Comparison of ENCODE assay signal across 11 mouse cellular contexts in the genomic region with DNA sequence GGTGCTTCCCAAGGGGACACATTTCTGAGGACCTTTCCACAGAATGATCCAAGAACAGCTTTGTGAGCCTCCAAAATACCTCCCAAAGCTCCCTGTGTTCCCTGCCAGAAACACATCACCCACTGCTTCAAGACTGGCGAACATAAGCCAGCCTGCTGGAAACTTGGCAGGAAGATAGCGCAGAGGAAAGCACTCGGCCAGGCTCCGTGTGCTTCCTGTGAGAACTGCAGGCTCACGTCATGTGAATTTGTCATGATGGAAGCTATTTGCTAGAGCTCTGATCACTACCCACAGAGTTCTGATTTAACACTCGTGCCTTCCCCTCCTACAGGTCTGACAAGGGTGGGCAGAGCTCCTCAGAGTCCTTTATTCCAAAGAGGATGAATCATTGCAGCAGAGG. TPM values are rescaled to one million over a fixed set of nuclear protein-coding genes. Genes with fewer than 3 reads are reported as not detected.
DNase-seq lines count a peak whose midpoint lies in the region; ATAC-seq lines count a peak whose summit lies in the region.
"Had no signal": no experiment of that assay in that cellular context is flagged by ENCODE, and none has a peak within 500 bp of the region (broad histone marks: within the 10 kb centered on the region; RNA-seq: fewer than 3 reads in every experiment).

No protein-coding gene starts in this region.

- ATAC-seq in megakaryocyte-erythroid progenitor cell, adult 5-6 weeks (replicated peaks; ENCODE audit: low FRiP score, low TSS enrichment, poor library complexity, severe bottlenecking), result 0 out of 2 replicates have a peak, but pooled peaks have one; percentile 29
- no peak for ATAC-seq in megakaryocyte progenitor cell, adult 5-6 weeks (replicated peaks; ENCODE audit: poor library complexity)
- no peak for ATAC-seq in hindbrain, embryonic 12.5 days (ENCODE audit: low FRiP score)

- H3K9me3 ChIP-seq in hindbrain, embryonic 12.5 days (replicated peaks), result no peaks in the 10 kb centered on the region
- H3K9me3 ChIP-seq: liver, embryonic 15.5 days had no signal

- H3K27me3 ChIP-seq in hindbrain, embryonic 12.5 days, result no peaks in the 10 kb centered on the region

- no peak overlapping the region for H3K9ac ChIP-seq in hindbrain, embryonic 12.5 days
- H3K9ac ChIP-seq: liver, embryonic 15.5 days had no signal

- WGBS in hindbrain, embryonic 12.5 days, result 85% methylated on average over 6 of the region's 6 CpGs

- DNase-seq in gastrocnemius, adult 18-20 months (ENCODE audit: low spot score), result peak; percentile 67
- no peak for DNase-seq in gastrocnemius, postnatal 10 days
- peak; percentile 98 for DNase-seq in brain, adult 2 months (ENCODE audit: low read depth, low spot score)
- peak; percentile 65 to 73 for DNase-seq in frontal cortex, postnatal 10 days (ENCODE audit: low spot score in 2 of 2)
- DNase-seq in layer of hippocampus, adult 8-10 months (ENCODE audit: low spot score in 2 of 2), result peak; percentile 83 to 87

- H3K27ac ChIP-seq in hindbrain, embryonic 12.5 days, result no peak overlapping the region
- H3K27ac ChIP-seq: liver, embryonic 15.5 days had no signal

- H3K4me2 ChIP-seq in hindbrain, embryonic 12.5 days (replicated peaks), result no peak overlapping the region
- H3K4me2 ChIP-seq: liver, embryonic 15.5 days had no signal

- H3K4me1 ChIP-seq in hindbrain, embryonic 12.5 days, result peaks cover 18% of the 10 kb centered on the region

- no peak overlapping the region for H3K4me3 ChIP-seq in hindbrain, embryonic 12.5 days
- H3K4me3 ChIP-seq: liver, embryonic 15.5 days had no signal

- H3K36me3 ChIP-seq in hindbrain, embryonic 12.5 days, result no peaks in the 10 kb centered on the region
- H3K36me3 ChIP-seq: liver, embryonic 15.5 days had no signal

RNA-seq across cellular contexts. Expression of a gene that starts 38.5 kb away (rescaled TPM):
- 1 to 10 TPM; 2.5 to 2.8 TPM for total RNA-seq in gastrocnemius, adult 18-20 months (2021)
- total RNA-seq in gastrocnemius, postnatal 10 days (2021), result 1 to 10 TPM; 2.1 to 2.5 TPM
- total RNA-seq in layer of hippocampus, adult 8-10 months (2022), result 1 to 10 TPM; 4.4 to 5.4 (median 4.9) TPM
- total RNA-seq in megakaryocyte-erythroid progenitor cell, adult 5-6 weeks (2014; fragmentation: Nextera tagmentation), result 2.3 and 3.9 TPM in 2 replicates
- total RNA-seq in megakaryocyte-erythroid progenitor cell, adult 5-6 weeks (2017), result 3.0 and 4.2 TPM in 2 replicates
- total RNA-seq in megakaryocyte progenitor cell, adult 5-6 weeks (2015), result 5.9 and 7.6 TPM in 2 replicates
- total RNA-seq in megakaryocyte progenitor cell, adult 5-6 weeks (2017), result 4.5 and 6.7 TPM in 2 replicates
- polyA plus RNA-seq in hindbrain, embryonic 12.5 days (2016; fragmentation: Nextera tagmentation; extraction: Ambion mirVana), result 8.5 and 9.1 TPM in 2 replicates

RNA-seq across cellular contexts. Expression of a gene that starts 41.4 kb away (rescaled TPM):
- total RNA-seq in gastrocnemius, adult 18-20 months (2021), result 10 to 100 TPM; 26.3 to 31.9 TPM
- total RNA-seq in gastrocnemius, postnatal 10 days (2021), result 10 to 100 TPM; 46.8 to 59.0 TPM
- total RNA-seq in layer of hippocampus, adult 8-10 months (2022), result 100 to 1,000 TPM; 110 to 136 (median 121) TPM
- total RNA-seq in megakaryocyte-erythroid progenitor cell, adult 5-6 weeks (2014; fragmentation: Nextera tagmentation), result 419 and 654 TPM in 2 replicates
- total RNA-seq in megakaryocyte-erythroid progenitor cell, adult 5-6 weeks (2017), result 578 and 655 TPM in 2 replicates
- total RNA-seq in megakaryocyte progenitor cell, adult 5-6 weeks (2015), result 538 and 545 TPM in 2 replicates
- 490 and 575 TPM in 2 replicates for total RNA-seq in megakaryocyte progenitor cell, adult 5-6 weeks (2017)
- 592 and 633 TPM in 2 replicates for polyA plus RNA-seq in hindbrain, embryonic 12.5 days (2016; fragmentation: Nextera tagmentation; extraction: Ambion mirVana)

RNA-seq across cellular contexts. Expression of a gene that starts 41.5 kb away (rescaled TPM):
- total RNA-seq in gastrocnemius, adult 18-20 months (2021), result not detected
- total RNA-seq in gastrocnemius, postnatal 10 days (2021), result not detected
- under 1 TPM; 0.21 to 0.43 (median 0.30) TPM for total RNA-seq in layer of hippocampus, adult 8-10 months (2022)
- total RNA-seq in megakaryocyte-erythroid progenitor cell, adult 5-6 weeks (2014; fragmentation: Nextera tagmentation), result not detected in 2 replicates
- not detected in 2 replicates for total RNA-seq in megakaryocyte-erythroid progenitor cell, adult 5-6 weeks (2017)
- total RNA-seq in megakaryocyte progenitor cell, adult 5-6 weeks (2015), result not detected in 2 replicates
- not detected in 2 replicates for total RNA-seq in megakaryocyte progenitor cell, adult 5-6 weeks (2017)
- polyA plus RNA-seq in hindbrain, embryonic 12.5 days (2016; fragmentation: Nextera tagmentation; extraction: Ambion mirVana), result 0.14 and 0.30 TPM in 2 replicates
- total RNA-seq: common myeloid progenitor, adult 5-6 weeks had no signal
- polyA plus RNA-seq: liver, embryonic 15.5 days; stomach, embryonic 14.5 days had no signal

RNA-seq across cellular contexts. Expression of a gene that starts 58.5 kb away (rescaled TPM):
- total RNA-seq in gastrocnemius, adult 18-20 months (2021), result 1 to 10 TPM; 7.1 to 7.8 TPM
- total RNA-seq in gastrocnemius, postnatal 10 days (2021), result 1 to 10 TPM; 5.6 to 6.1 TPM
- total RNA-seq in layer of hippocampus, adult 8-10 months (2022), result 1 to 10 TPM; 4.9 to 6.5 (median 5.6) TPM
- 38.8 and 45.0 TPM in 2 replicates for total RNA-seq in megakaryocyte-erythroid progenitor cell, adult 5-6 weeks (2014; fragmentation: Nextera tagmentation)
- total RNA-seq in megakaryocyte-erythroid progenitor cell, adult 5-6 weeks (2017), result 40.4 and 46.7 TPM in 2 replicates
- total RNA-seq in megakaryocyte progenitor cell, adult 5-6 weeks (2015), result 44.5 and 47.4 TPM in 2 replicates
- total RNA-seq in megakaryocyte progenitor cell, adult 5-6 weeks (2017), result 44.8 and 51.5 TPM in 2 replicates
- 23.2 and 25.6 TPM in 2 replicates for polyA plus RNA-seq in hindbrain, embryonic 12.5 days (2016; fragmentation: Nextera tagmentation; extraction: Ambion mirVana)
